Mouse (Mus musculus): Measurements from ENCODE around the gene Fbrsl1. TPM values are rescaled to one million over a fixed set of nuclear protein-coding genes. Genes with fewer than 3 reads are reported as not detected.

Gene Fbrsl1
- polyA plus RNA-seq, 1 experiment: 42.9 TPM

DNA sequence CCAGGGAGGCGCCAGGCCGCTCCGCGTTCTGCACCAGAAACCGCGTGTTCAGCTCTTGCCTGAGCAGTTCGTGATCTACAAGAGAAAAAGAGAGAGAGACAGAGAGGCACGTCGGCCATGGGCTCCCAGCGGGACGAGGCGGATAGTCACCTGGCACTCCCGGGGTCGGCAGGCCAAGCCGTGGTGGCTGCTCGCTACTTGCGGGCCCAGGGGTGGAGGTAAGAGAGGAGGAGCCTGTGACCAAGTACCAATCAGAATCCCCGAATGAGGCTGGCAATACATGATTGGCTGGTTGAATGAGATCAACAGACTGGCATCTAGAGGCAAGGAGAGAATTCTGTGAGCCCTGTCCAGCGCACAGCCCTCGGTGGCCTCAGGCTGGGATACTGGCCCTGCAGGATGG is 70.1 kb downstream of the Fbrsl1 start:
- Histone ChIP-seq H3K27ac (ENCODE audit: insufficient read depth, low read length) (no peak overlapping the region), H3K4me3 (ENCODE audit: insufficient read depth, low read length) (no peak overlapping the region), H3K4me1 (ENCODE audit: control insufficient read depth, insufficient read depth, low read length) (no peaks in the 10 kb centered on the region)
- no peak for TF ChIP-seq POLR2A (IDR thresholded peaks at IDR 0.05; ENCODE audit: extremely low read depth, insufficient read depth, low read length)
- TF ChIP-seq CTCF (IDR thresholded peaks at IDR 0.05; ENCODE audit: extremely low read depth, insufficient read depth, low read length): no peak

DNA sequence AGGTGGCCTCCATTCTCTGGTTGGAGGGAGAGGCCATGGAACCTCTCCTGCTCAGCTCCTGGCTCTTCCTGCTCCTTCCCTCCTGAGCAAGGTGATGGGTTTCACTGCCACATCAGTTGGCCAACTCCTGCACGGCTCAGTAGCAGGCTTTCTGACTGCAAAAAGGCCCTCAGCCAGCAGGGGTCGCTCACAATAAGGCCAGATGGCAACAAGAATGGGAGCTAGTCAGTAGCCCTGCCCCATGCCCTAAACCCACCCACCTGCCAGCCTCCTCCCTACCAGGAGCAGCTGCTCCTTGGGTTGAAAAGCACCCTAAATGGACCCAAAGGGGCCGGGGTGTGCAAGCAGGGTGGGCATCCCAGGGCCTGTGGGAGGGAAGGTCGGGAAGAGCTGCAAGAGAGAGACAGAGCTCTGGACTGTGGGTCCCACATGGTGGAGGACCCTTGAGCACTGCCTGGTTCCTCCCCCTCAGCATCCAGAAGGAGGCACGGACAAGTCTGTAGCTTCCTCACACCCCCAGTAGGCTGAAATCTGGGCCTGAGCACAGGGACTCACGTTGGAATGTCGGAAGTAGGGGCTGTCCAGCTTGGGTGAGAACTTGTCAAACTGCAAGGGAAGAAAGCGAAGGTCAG is 71.4 kb downstream of the Fbrsl1 start:
- Histone ChIP-seq H3K4me3 (ENCODE audit: insufficient read depth, low read length) (no peak overlapping the region), H3K27ac (ENCODE audit: insufficient read depth, low read length) (no peak overlapping the region), H3K4me1 (ENCODE audit: control insufficient read depth, insufficient read depth, low read length) (no peaks in the 10 kb centered on the region)
- TF ChIP-seq POLR2A (IDR thresholded peaks at IDR 0.05; ENCODE audit: extremely low read depth, insufficient read depth, low read length): no peak
- TF ChIP-seq CTCF (IDR thresholded peaks at IDR 0.05; ENCODE audit: extremely low read depth, insufficient read depth, low read length): peak; percentile 75

DNA sequence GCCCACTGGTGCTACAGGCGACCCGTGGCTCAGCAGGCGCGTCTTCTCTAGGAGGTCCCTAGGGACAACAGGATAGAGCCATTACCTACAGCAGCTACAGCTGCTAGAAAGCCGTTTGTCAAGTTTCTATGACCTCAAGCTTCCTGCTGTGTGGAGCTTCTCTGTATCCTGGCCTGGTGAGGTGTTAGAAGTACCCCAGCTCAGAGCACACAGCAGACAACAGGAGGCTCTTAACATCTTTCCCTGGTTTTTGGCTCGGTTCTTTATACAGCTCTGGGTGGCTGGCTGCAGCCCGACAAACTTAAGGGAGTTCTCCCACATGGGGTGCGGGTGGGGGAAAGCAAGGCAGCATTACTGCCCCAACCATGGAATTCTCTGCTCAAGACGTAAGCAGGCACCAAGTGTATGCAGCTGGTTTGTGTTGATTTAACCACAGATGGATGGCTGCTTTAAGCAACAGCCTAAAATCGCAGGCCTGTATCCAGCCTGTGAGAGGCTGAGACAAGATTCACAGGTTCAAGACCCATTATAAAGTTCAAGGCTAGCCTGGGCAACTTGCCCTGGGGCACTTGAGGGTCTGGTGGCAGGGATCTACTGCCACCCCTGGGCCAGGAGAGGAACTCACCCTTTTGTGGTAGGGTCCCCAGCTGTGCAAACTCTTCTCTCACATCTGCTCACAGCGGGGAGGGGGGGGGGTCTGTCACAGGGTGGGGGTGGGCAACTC is 84.3 kb downstream of the Fbrsl1 start:
- TF ChIP-seq POLR2A (IDR thresholded peaks at IDR 0.05; ENCODE audit: extremely low read depth, insufficient read depth, low read length) (no peak), CTCF (IDR thresholded peaks at IDR 0.05; ENCODE audit: extremely low read depth, insufficient read depth, low read length) (no peak)
- no peak overlapping the region for H3K27ac ChIP-seq (ENCODE audit: insufficient read depth, low read length)
- no peaks in the 10 kb centered on the region for H3K4me1 ChIP-seq (ENCODE audit: control insufficient read depth, insufficient read depth, low read length)
- peak overlapping the region; percentile 34; the same call in 1 of the 2 replicates for H3K4me3 ChIP-seq (ENCODE audit: insufficient read depth, low read length)

DNA sequence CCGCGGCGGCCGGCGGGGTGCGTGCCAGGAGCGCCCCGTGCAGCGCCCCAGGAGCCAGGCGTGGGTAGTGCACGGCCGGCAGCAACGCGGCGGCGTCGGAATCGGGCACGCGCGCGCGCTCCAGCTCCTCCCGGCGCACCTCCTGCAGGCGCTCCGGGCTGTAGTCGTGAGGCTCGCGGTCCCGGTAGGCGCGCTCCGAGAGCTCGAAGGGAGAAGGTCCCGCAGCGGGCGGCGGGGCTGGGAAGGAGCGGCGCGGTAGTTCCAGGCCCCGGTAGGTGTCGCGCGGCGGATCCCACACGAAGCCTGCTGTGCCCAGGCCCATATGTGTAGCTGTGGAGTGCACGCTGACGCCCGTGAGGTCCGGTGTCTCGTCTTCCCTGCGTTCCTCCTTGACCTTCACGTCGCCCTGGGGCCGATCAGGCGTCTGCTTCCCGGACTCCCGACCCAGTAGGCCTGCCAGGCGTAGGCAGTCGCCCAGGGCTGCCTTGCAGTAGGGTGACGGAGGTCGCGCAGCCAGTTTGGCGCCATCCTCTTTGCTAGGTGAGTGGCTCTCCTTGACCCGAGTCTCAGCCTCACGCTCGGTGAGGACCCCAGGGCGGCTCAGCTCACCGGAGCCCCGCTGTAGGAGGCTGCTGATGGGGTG is 85.0 kb downstream of the Fbrsl1 start:
- Histone ChIP-seq H3K4me3 (ENCODE audit: insufficient read depth, low read length) (peak overlapping the region; percentile 34), H3K4me1 (ENCODE audit: control insufficient read depth, insufficient read depth, low read length) (no peaks in the 10 kb centered on the region), H3K27ac (ENCODE audit: insufficient read depth, low read length) (no peak overlapping the region; the same call in 1 of the 2 replicates)
- TF ChIP-seq POLR2A (IDR thresholded peaks at IDR 0.05; ENCODE audit: extremely low read depth, insufficient read depth, low read length): no peak

DNA sequence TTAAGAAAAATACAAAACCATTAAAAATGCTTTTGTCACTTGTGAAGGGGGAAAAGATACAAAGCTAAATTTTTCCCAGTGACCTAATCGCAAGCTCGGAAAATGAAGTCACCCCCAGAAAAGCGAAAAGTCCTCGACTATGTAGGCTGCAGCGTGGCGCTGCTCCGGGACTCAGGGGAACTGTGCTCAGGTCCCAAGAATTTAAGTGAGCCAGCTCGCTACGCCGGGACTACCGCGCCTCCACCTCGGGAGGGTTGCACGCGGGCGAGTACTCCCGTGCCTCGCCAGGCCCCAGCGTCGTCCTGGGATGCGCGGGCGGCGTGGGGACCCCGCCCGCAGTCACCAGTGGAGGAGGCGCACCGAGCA is 85.5 kb downstream of the Fbrsl1 start:
- H3K27ac ChIP-seq (ENCODE audit: insufficient read depth, low read length): no peak overlapping the region; the same call in 1 of the 2 replicates
- no peaks in the 10 kb centered on the region for H3K4me1 ChIP-seq (ENCODE audit: control insufficient read depth, insufficient read depth, low read length)
- H3K4me3 ChIP-seq (ENCODE audit: insufficient read depth, low read length): peak overlapping the region; percentile 34
- no peak for TF ChIP-seq POLR2A (IDR thresholded peaks at IDR 0.05; ENCODE audit: extremely low read depth, insufficient read depth, low read length)
- TF ChIP-seq CTCF (IDR thresholded peaks at IDR 0.05; ENCODE audit: extremely low read depth, insufficient read depth, low read length): no peak

DNA sequence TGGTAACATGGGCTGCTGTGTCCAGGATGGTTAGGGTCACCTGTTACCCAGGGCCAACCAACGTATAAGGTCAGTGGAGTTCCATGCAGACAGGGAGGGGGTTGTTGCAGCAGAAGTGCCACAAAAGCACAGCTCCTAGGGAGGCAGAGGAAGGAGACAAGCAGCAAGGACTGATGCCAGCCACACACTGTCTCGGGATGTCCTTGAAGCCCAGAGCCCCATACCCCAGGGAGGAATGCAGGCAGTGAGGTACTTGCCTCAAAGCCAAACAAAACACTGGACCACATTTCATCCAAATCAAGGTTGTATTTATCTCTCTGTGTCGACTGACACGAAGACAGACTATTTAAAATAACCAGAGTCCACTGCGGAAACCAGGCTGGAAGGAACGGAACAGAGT is 86.8 kb downstream of the Fbrsl1 start:
- Histone ChIP-seq H3K4me1 (ENCODE audit: control insufficient read depth, insufficient read depth, low read length) (no peaks in the 10 kb centered on the region), H3K27ac (ENCODE audit: insufficient read depth, low read length) (no peak overlapping the region), H3K4me3 (ENCODE audit: insufficient read depth, low read length) (no peak overlapping the region)
- no peak for TF ChIP-seq CTCF (IDR thresholded peaks at IDR 0.05; ENCODE audit: extremely low read depth, insufficient read depth, low read length)
- no peak for TF ChIP-seq POLR2A (IDR thresholded peaks at IDR 0.05; ENCODE audit: extremely low read depth, insufficient read depth, low read length)

DNA sequence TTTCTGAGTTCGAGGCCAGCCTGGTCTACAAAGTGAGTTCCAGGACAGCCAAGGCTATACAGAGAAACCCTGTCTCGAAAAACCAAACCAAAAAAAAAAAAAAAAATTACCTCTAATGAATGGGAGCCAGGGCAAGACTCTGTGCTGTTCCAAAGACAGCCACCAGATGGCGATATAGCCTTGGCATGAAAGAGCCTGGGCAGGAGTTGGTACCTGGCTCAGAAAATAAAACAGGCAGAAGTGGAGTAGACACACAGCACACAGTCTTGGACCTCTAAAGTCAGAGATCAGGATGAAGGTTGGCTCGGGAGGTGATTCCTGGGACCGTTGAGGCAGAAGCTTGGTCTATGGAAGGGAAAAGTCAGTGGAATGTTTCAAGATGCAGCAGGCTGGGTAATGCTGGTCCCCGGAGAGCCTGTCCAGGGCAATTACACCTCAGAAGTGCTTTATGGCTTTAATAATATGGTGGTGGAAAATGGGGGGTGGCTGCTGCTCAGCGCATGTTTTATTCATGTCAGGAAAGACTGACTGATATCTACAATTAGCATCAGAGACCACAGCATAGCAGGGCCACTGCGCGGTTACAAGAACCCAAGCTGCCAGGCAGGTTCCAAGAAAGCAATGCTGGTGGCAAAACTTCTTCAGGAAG is 90.6 kb downstream of the Fbrsl1 start:
- no peaks in the 10 kb centered on the region for H3K4me1 ChIP-seq (ENCODE audit: control insufficient read depth, insufficient read depth, low read length)
- no peak overlapping the region for H3K4me3 ChIP-seq (ENCODE audit: insufficient read depth, low read length)
- TF ChIP-seq POLR2A (IDR thresholded peaks at IDR 0.05; ENCODE audit: extremely low read depth, insufficient read depth, low read length) (no peak), CTCF (IDR thresholded peaks at IDR 0.05; ENCODE audit: extremely low read depth, insufficient read depth, low read length) (peak; percentile 88)
- no peak overlapping the region for H3K27ac ChIP-seq (ENCODE audit: insufficient read depth, low read length)

DNA sequence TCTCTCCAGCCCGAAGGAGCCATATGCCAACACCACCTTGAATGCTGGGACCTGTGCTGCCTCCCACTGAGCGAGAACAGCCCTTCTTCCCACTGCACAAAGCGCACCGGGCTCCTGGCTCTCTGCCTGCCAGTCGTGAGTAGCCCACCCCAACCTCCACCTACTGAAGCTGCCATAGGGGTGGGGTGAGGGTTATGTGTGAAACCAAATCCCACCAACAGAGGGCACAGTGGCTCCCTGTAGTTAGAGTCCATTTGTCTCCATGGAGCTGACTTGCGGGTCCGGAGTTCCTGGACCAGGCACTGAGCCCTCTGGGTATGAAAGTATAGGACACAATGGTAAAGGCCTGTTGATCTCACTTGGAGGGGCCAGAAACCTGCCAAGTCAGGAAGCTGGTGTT is 93.6 kb downstream of the Fbrsl1 start:
- no peaks in the 10 kb centered on the region for H3K4me1 ChIP-seq (ENCODE audit: control insufficient read depth, insufficient read depth, low read length)
- TF ChIP-seq CTCF (IDR thresholded peaks at IDR 0.05; ENCODE audit: extremely low read depth, insufficient read depth, low read length): peak; percentile 42
- no peak for TF ChIP-seq POLR2A (IDR thresholded peaks at IDR 0.05; ENCODE audit: extremely low read depth, insufficient read depth, low read length)
- no peak overlapping the region for H3K27ac ChIP-seq (ENCODE audit: insufficient read depth, low read length)
- no peak overlapping the region for H3K4me3 ChIP-seq (ENCODE audit: insufficient read depth, low read length)

DNA sequence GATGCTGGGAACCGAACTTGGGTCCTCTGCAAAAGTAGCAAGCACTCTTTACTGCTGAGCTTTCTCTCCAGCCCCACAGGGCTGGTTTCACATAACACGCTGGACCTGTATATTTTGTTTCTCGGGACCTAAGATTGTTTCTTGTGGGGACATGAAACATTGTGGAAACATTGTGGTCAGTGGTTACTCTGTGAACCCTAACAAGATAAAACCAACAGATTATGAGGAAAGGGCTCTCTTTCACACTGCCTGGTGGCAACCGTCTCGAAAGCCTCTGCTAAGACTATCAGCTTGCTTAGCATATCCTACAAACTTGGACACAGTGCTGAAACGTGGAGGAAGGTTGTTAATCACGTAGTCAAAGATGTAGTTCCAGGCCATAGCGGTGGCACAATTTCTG is 101.3 kb downstream of the Fbrsl1 start:
- no peaks in the 10 kb centered on the region for H3K4me1 ChIP-seq (ENCODE audit: control insufficient read depth, insufficient read depth, low read length)
- H3K27ac ChIP-seq (ENCODE audit: insufficient read depth, low read length): no peak overlapping the region
- no peak overlapping the region for H3K4me3 ChIP-seq (ENCODE audit: insufficient read depth, low read length)
- no peak for TF ChIP-seq CTCF (IDR thresholded peaks at IDR 0.05; ENCODE audit: extremely low read depth, insufficient read depth, low read length)
- no peak for TF ChIP-seq POLR2A (IDR thresholded peaks at IDR 0.05; ENCODE audit: extremely low read depth, insufficient read depth, low read length)

Data from cortical plate, adult 2 months (tissue).